ENCODE assay signal across 23 mouse cellular contexts in the genomic region with DNA sequence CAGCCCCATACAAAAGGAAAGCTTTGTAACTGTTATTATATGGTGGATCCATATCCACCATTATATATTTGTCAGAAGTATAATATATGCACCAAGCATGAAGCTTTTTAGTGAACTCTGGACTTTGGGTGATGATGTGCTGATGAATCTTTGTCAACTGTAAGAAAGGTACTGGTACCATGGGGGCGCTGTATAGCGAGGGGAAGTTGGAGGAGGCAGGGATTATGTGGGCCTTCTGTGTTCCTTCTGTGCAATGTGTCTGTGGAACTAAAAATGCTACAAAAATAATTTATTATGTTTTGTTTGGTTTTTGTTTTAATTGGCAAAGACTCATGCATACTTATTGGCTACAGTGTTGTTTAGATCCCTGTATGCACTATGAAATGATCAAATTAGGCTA. TPM values are rescaled to one million over a fixed set of nuclear protein-coding genes. Genes with fewer than 3 reads are reported as not detected.
DNase-seq lines count a peak whose midpoint lies in the region; ATAC-seq and TF ChIP-seq lines count a peak whose summit lies in the region.
"Had no signal": no experiment of that assay in that cellular context is flagged by ENCODE, and none has a peak within 500 bp of the region (broad histone marks: within the 10 kb centered on the region; RNA-seq: fewer than 3 reads in every experiment).

No protein-coding gene starts in this region.

- no peaks in the 10 kb centered on the region for H3K9me3 ChIP-seq in forebrain, embryonic 16.5 days (ENCODE audit: control insufficient read depth, low read length)
- H3K9me3 ChIP-seq in forebrain, postnatal 0 days (ENCODE audit: low read length) = no peaks in the 10 kb centered on the region
- H3K9me3 ChIP-seq in stomach, postnatal 0 days (ENCODE audit: control insufficient read depth, low read length) = no peaks in the 10 kb centered on the region
- H3K9me3 ChIP-seq: G1E had no signal

- no peak overlapping the region for H3K4me3 ChIP-seq in forebrain, embryonic 16.5 days (replicated peaks; ENCODE audit: low read length)
- no peak overlapping the region for H3K4me3 ChIP-seq in forebrain, postnatal 0 days (ENCODE audit: low read depth, low read length)
- H3K4me3 ChIP-seq in layer of hippocampus, adult 2 months = no peak overlapping the region
- H3K4me3 ChIP-seq in stomach, postnatal 0 days (ENCODE audit: low read depth, low read length) = no peak overlapping the region

- TF ChIP-seq CTCF in forebrain, postnatal 0 days (IDR thresholded peaks at IDR 0.05; ENCODE audit: low read depth) = no peak
- TF ChIP-seq CTCF in layer of hippocampus, adult 2 months (conservative IDR thresholded peaks at IDR 0.05) = peak; percentile 60
- no peak for TF ChIP-seq CTCF in stomach, postnatal 0 days (IDR thresholded peaks at IDR 0.05; ENCODE audit: low read depth)

- WGBS in forebrain, embryonic 16.5 days = 80% methylated on average over 2 of the region's 2 CpGs
- WGBS in forebrain, postnatal 0 days = 79% methylated on average over 2 of the region's 2 CpGs
- 86% methylated on average over 2 of the region's 2 CpGs for WGBS in stomach, postnatal 0 days

- no peaks in the 10 kb centered on the region for H3K36me3 ChIP-seq in forebrain, embryonic 16.5 days (ENCODE audit: control insufficient read depth, insufficient read depth)
- H3K36me3 ChIP-seq in forebrain, postnatal 0 days (ENCODE audit: insufficient read depth) = no peaks in the 10 kb centered on the region
- H3K36me3 ChIP-seq in stomach, postnatal 0 days (ENCODE audit: control insufficient read depth, insufficient read depth, low read length) = no peaks in the 10 kb centered on the region
- H3K36me3 ChIP-seq: G1E had no signal

- no peak for TF ChIP-seq EP300 in stomach, postnatal 0 days (optimal IDR thresholded peaks at IDR 0.05)

- 0 out of 2 replicates have a peak, but pooled peaks have one; percentile 49 for ATAC-seq in forebrain, embryonic 16.5 days
- ATAC-seq in forebrain, postnatal 0 days = no peak; the same call in 1 of the 2 replicates
- no peak for ATAC-seq in stomach, postnatal 0 days (ENCODE audit: low FRiP score, low TSS enrichment)
- ATAC-seq: activated CD4-positive, CD25-positive, alpha-beta regulatory T cell, adult 4 months; CD4-positive, CD25-positive, alpha-beta regulatory T cell, adult 4 months; Patski had no signal

- H3K9ac ChIP-seq in forebrain, embryonic 16.5 days (replicated peaks; ENCODE audit: low read depth, low read length) = no peak overlapping the region
- H3K9ac ChIP-seq in forebrain, postnatal 0 days = no peak overlapping the region
- H3K9ac ChIP-seq in stomach, postnatal 0 days (ENCODE audit: low read length) = no peak overlapping the region

- DNase-seq in forebrain, postnatal 0 days = no peak
- peak in 1 of 2 experiments; percentile 26 for DNase-seq in layer of hippocampus, adult 2 months (ENCODE audit: low spot score in 2 of 2)
- no peak for DNase-seq in layer of hippocampus, adult 11-12 months (ENCODE audit: low spot score)
- peak; percentile 26 for DNase-seq in R1 (ENCODE audit: low read depth, low spot score)
- DNase-seq in stomach, postnatal 0 days (ENCODE audit: low spot score) = no peak
- DNase-seq: adrenal gland, adult 2 months; adrenal gland, adult 8-10 months; adrenal gland, postnatal 10 days; adrenal gland, postnatal 14 days; adrenal gland, postnatal 25 days; adrenal gland, postnatal 36 days; B cell, adult 2 months; cerebellum, adult 11 months; cerebellum, adult 11-12 months; cerebellum, adult 18-20 months; cerebellum, adult 2 months had no signal

- H3K4me2 ChIP-seq in forebrain, embryonic 16.5 days (ENCODE audit: low read length) = no peak overlapping the region
- H3K4me2 ChIP-seq in forebrain, postnatal 0 days (ENCODE audit: low read depth) = no peak overlapping the region
- H3K4me2 ChIP-seq in stomach, postnatal 0 days (replicated peaks; ENCODE audit: low read depth) = no peak overlapping the region

- H3K4me1 ChIP-seq in forebrain, embryonic 16.5 days (replicated peaks; ENCODE audit: control insufficient read depth, insufficient read depth, low read length) = no peaks in the 10 kb centered on the region
- no peaks in the 10 kb centered on the region for H3K4me1 ChIP-seq in forebrain, postnatal 0 days (ENCODE audit: insufficient read depth)
- no peaks in the 10 kb centered on the region for H3K4me1 ChIP-seq in stomach, postnatal 0 days (replicated peaks; ENCODE audit: control insufficient read depth, insufficient read depth)

- H3K27me3 ChIP-seq in forebrain, embryonic 16.5 days (replicated peaks; ENCODE audit: control insufficient read depth, insufficient read depth, low read length) = no peaks in the 10 kb centered on the region
- H3K27me3 ChIP-seq in forebrain, postnatal 0 days (ENCODE audit: insufficient read depth, low read length) = no peaks in the 10 kb centered on the region
- H3K27me3 ChIP-seq in stomach, postnatal 0 days (ENCODE audit: control insufficient read depth, insufficient read depth, low read length) = no peaks in the 10 kb centered on the region
- H3K27me3 ChIP-seq: CH12.LX, Patski had no signal

- no peak overlapping the region for H3K27ac ChIP-seq in forebrain, embryonic 16.5 days (ENCODE audit: low read length)
- H3K27ac ChIP-seq in forebrain, postnatal 0 days (ENCODE audit: low read depth, low read length) = no peak overlapping the region
- no peak overlapping the region for H3K27ac ChIP-seq in layer of hippocampus, adult 2 months
- no peak overlapping the region for H3K27ac ChIP-seq in stomach, postnatal 0 days (replicated peaks)

RNA-seq across cellular contexts. Expression of a gene that starts 16.2 kb away (rescaled TPM):
- polyA plus RNA-seq in forebrain, embryonic 16.5 days (2015; fragmentation: Nextera tagmentation; extraction: Ambion mirVana) = 5.0 and 6.6 TPM in 2 replicates
- 20.2 and 24.8 TPM in 2 replicates for total RNA-seq in forebrain, postnatal 0 days (2014; rRNA removed)
- polyA plus RNA-seq in forebrain, postnatal 0 days (2015; fragmentation: Nextera tagmentation; extraction: Ambion mirVana) = 5.6 and 6.8 TPM in 2 replicates
- total RNA-seq in layer of hippocampus, adult 2 months (2021) = 10 to 100 TPM; 36.5 to 36.8 TPM
- 0.59 and 0.70 TPM in 2 replicates for polyA plus RNA-seq in stomach, postnatal 0 days (2015; fragmentation: Nextera tagmentation; extraction: Ambion mirVana)
- total RNA-seq: CH12.LX, MEL had no signal
- polyA plus RNA-seq: G1E had no signal
